Mouse (Mus musculus) megakaryocyte, embryonic 14.5 days (primary cell): ENCODE results near the gene Hoxc9.

Source experiments
- FLI1 ChIP-seq: IDR thresholded peaks from 2 replicates; pipeline ENCODE4 v1.6.1; 2012; ENCODE audit warnings: low read length, inconsistent platforms, mixed read lengths
- GATA1 ChIP-seq: IDR thresholded peaks from 3 replicates; pipeline ENCODE4 v1.6.1; 2012; ENCODE audit warnings: mixed read lengths, low read length, inconsistent platforms, borderline replicate concordance

- no peak for TF ChIP-seq GATA1
- TF ChIP-seq FLI1 = no peak
Observed at GRCm38 (mm10) chr15:102953561-102953960, 22.7 kb upstream of the Hoxc9 start.
